Mouse (Mus musculus) small intestine, adult 10 weeks (tissue): ENCODE results near the gene Defa23. TPM values are rescaled to one million over a fixed set of nuclear protein-coding genes. Genes with fewer than 3 reads are reported as not detected.

Source experiments
- polyA plus RNA-seq: library from polyadenylated mRNA; stranded (reverse); fragments of 350-450 nt; fragmentation: Illumina TruSeq; extraction: RNeasy Lipid Tissue Mini Kit (QIAGEN cat#74804); gene quantifications from one replicate; pipeline ENCODE4 v1.2.3, GENCODE M21; 2014; ENCODE audit warnings: low replicate concordance

Gene Defa23
- polyA plus RNA-seq, result 160 TPM

GRCm38 (mm10) chr8:21054747-21055146, at the start of gene Defa23:
Gene Defa23, plus strand, starts transcription at chr8:21055047.

GRCm38 (mm10) chr8:21025245-21025644, 29.6 kb upstream of the Defa23 start, which contains the start of gene Defa21:
Gene Defa21, plus strand, starts transcription at chr8:21025545.

GRCm38 (mm10) chr8:21064738-21065137, 9.9 kb downstream of the Defa23 start, which contains the start of gene Defa35:
Gene Defa35, plus strand, starts transcription at chr8:21065038.

GRCm38 (mm10) chr8:21084142-21084541, 29.3 kb downstream of the Defa23 start, which contains the start of gene Defa25:
Gene Defa25, plus strand, starts transcription at chr8:21084442.

GRCm38 (mm10) chr8:21095950-21096349, 41.1 kb downstream of the Defa23 start, which contains the start of gene Gm14851:
Gene Gm14851, minus strand, starts transcription at chr8:21096050.

Other genes with a start within 250 kb of the Defa23 start
- gene Defb33, start 162.4 kb upstream of the Defa23 start, polyA plus RNA-seq, result not detected
- gene Gm15056, start 152.4 kb upstream of the Defa23 start, polyA plus RNA-seq, result not detected
- not detected for gene Gm6040, start 133.0 kb upstream of the Defa23 start, polyA plus RNA-seq
- not detected for gene AY761185, start 110.3 kb upstream of the Defa23 start, polyA plus RNA-seq
- 17.6 TPM for gene Defa21, start 29.5 kb upstream of the Defa23 start, polyA plus RNA-seq
- not detected for gene Defa35, start 10.0 kb downstream of the Defa23 start, polyA plus RNA-seq
- gene Defa25, start 29.4 kb downstream of the Defa23 start, polyA plus RNA-seq, result not detected
- 106 TPM for gene Gm14851, start 41.0 kb downstream of the Defa23 start, polyA plus RNA-seq
- gene Defa30, start 79.6 kb downstream of the Defa23 start, polyA plus RNA-seq, result 1,814 TPM
- 11.5 TPM for gene Defa22, start 107.2 kb downstream of the Defa23 start, polyA plus RNA-seq
- gene Defa31, start 136.6 kb downstream of the Defa23 start, polyA plus RNA-seq, result 5,443 TPM
- gene Gm15293, start 146.5 kb downstream of the Defa23 start, polyA plus RNA-seq, result not detected
- 82.5 TPM for gene Gm15292, start 194.7 kb downstream of the Defa23 start, polyA plus RNA-seq